Mouse (Mus musculus) ovary, adult 10 weeks (tissue): ENCODE results near the gene E130308A19Rik. TPM values are rescaled to one million over a fixed set of nuclear protein-coding genes. Genes with fewer than 3 reads are reported as not detected.

ENCODE experiments used
- polyA plus RNA-seq: library from polyadenylated mRNA; stranded (reverse); fragments of 350-450 nt; fragmentation: Illumina TruSeq; extraction: RNeasy Lipid Tissue Mini Kit (QIAGEN cat#74804); gene quantifications from one replicate; pipeline ENCODE4 v1.2.3, GENCODE M21; 2014

E130308A19Rik gene
- polyA plus RNA-seq, result 6.4 TPM

DNA sequence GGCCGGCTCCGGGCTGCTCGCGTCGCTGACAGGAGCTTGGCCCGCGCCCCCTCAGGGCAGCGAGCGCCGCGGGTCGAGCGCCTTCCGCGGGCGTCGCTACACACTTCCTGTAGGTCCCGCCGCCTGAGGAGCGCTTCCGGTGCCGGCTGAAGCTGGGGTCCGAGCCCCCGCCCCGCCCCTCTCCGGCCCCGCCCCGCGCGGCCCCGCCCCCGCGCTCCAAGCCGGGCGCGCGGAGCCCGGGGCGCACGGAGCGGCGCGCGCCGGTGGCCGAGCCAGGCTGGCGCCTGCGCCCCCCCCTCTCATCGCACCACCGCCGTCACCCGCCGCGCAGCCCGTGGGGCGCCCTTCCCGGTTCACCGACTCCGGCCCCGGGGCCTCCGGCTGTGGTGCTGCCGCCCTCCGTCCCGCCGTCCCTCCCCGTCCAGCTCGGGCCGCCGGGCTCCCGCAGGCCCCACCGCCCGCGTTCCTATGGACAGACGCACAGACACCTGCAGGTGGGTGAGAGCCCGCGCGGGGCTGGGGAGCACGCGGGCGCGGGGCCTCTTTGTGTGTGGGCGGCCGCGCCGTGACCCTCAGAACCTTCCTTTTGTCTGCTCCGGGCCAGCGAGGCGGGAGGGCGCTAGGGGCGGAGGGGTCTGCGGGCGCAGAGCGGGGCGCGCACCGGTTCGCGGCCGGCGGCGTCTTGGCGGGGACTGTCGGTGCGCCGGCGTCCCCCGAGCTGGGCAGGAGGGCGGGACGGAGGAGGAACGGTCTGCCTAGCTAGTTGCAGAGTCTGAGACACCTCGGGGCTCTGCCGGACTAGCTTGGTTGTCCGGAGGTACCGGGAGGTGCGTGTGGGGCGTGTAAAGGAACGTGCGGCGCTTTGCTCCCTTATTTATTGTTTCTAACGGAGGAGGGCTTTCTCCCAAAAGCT is at the start of gene E130308A19Rik:
E130308A19Rik (plus strand) TSS at position 214 of the 913 bp plus-strand sequence.

DNA sequence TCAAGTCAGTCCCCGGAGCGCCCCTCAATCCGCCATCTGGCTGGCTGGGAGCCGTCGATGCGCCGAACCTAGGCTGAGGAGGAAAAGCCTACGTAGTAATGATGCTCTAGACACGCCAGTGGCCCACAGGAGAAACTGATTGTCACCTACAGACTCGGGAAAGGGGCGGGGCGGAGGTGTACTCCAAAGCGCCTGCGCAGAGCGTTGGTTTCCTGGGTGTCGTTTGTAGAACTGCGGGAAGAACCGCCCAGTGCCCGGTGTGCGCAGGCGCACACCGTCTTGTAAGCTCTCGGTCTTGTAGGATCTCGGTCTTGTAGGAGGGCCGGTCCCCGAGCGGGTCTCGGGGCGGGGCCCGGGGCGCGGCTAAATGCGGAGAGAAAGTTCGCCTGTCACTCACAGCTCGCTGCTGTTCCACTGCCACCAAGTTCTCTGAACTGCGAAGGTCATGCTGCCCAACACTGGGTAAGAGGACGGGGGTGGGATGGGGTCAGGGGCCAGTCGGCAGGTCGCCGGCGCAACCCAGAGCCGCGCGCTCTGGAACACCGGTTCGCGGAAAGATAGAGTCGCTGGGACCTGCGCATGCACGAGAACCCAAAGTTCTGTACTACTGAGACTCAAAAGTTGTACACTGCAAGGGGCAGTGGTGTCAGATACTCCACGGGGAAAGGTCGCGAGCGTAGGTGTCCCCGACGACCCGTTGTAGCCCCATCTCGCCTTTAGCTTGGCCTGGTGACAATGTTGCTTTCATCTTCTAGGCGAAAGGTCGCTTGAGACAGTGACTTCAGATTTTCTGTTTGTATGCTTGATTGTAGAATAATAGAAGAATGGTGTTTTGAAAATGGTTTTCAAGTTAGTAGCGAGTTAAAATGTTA is 44.5 kb upstream of the E130308A19Rik start, which contains the start of gene Hsdl2:
Hsdl2 (plus strand) TSS at position 250 of the 872 bp plus-strand sequence.

GRCm38 (mm10) chr4:59801489-59801888 is 175.5 kb downstream of the E130308A19Rik start, which contains the start of gene Inip:
Gene Inip, minus strand, starts transcription at chr4:59801589.

DNA sequence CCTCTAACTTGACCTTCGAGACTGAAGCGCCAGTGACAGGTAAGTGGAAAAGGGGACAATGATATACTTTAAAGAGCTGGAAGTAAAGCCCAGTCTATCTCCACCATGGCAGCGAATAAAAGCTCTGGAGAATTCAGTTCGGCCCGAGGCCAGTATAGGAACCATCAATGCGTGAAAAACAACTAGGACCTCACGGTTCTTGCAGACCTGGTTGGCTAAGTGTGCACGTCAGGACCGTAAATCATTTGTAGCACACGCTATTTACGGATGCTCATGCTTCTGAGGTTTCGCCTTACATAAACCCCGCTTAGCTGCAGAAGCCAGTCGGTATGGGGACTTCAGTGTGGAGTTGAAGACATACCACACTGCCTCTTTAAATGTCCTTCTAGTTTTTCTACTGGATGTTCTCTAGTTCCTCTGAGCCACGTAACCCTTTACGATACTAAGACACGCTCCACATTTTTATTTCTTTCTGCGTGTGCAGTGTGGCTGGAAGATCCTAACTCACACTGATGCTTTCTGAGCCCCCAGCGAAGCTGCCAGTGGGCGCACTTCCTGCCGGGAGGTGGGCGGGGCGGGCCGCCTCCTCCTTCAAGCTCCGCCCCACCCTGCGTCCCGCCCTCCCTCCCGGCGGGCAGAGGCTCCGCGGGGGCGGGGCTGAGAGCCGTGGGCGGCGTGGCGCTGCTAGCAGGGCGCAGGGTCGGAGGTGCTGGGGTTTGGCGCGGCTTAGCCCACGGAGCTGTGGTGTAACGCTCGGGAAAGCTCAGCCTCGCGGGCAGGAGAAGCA is 179.4 kb downstream of the E130308A19Rik start, which contains the start of gene Snx30:
Snx30 (plus strand) TSS at position 660 of the 787 bp plus-strand sequence.

Other genes with a start within 250 kb of the E130308A19Rik start
- gene Susd1, start 187.6 kb upstream of the E130308A19Rik start, polyA plus RNA-seq, result 60.8 TPM
- gene Ptbp3, start 76.8 kb upstream of the E130308A19Rik start, polyA plus RNA-seq, result 538 TPM
- 130 TPM for gene Hsdl2, start 44.6 kb upstream of the E130308A19Rik start, polyA plus RNA-seq
- gene Inip, start 175.4 kb downstream of the E130308A19Rik start, polyA plus RNA-seq, result 74.2 TPM
- 5.8 TPM for gene Snx30, start 179.6 kb downstream of the E130308A19Rik start, polyA plus RNA-seq